In the genomic region with DNA sequence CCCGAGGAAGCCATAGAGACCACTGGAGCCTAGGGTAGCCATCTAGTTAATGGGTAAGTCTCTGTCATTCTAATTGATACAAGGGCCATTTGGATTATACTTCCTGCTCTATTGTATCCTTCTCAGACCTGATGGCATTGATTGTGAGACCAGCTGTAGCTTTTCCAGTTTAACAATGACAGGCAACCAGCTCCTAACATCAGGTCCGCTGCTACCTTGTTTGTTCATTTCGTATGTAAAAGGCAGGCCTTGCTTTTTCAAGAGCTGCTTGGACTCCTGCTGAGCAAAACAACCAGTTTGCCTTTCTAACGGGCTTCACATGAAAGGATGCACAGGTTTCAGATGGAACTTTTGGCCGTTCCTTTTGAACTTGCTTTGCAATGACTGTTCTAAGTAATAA, we compare ENCODE assay signal across 22 mouse cellular contexts.
"Had no signal": no experiment of that assay in that cellular context is flagged by ENCODE, and none has a peak within 500 bp of the region (broad histone marks: within the 10 kb centered on the region; RNA-seq: fewer than 3 reads in every experiment).

No protein-coding gene starts in this region.

- H3K27ac ChIP-seq: heart, embryonic 10.5 days; hindbrain, embryonic 13.5 days; hindbrain, embryonic 15.5 days; hindbrain, postnatal 0 days; layer of hippocampus, adult 2 months; left cerebral cortex, adult 2 months; limb, embryonic 10.5 days; limb, embryonic 12.5 days; liver, embryonic 13.5 days; liver, embryonic 15.5 days had no signal

- H3K9ac ChIP-seq: heart, embryonic 12.5 days; hindbrain, embryonic 13.5 days; hindbrain, embryonic 15.5 days; limb, embryonic 12.5 days; liver, embryonic 13.5 days; liver, embryonic 15.5 days had no signal

- H3K9me3 ChIP-seq: heart, embryonic 10.5 days; heart, embryonic 12.5 days; hindbrain, embryonic 13.5 days; hindbrain, embryonic 15.5 days; limb, embryonic 10.5 days; limb, embryonic 12.5 days; liver, embryonic 13.5 days; liver, embryonic 15.5 days had no signal

- H3K4me3 ChIP-seq: heart, embryonic 10.5 days; heart, embryonic 12.5 days; hindbrain, embryonic 13.5 days; hindbrain, embryonic 15.5 days; layer of hippocampus, adult 2 months; left cerebral cortex, adult 2 months; limb, embryonic 10.5 days; limb, embryonic 12.5 days; liver, embryonic 13.5 days; liver, embryonic 15.5 days had no signal

- H3K36me3 ChIP-seq: heart, embryonic 10.5 days; heart, embryonic 12.5 days; hindbrain, embryonic 13.5 days; hindbrain, embryonic 15.5 days; limb, embryonic 10.5 days; limb, embryonic 12.5 days; liver, embryonic 13.5 days; liver, embryonic 15.5 days had no signal

- ATAC-seq: hindbrain, postnatal 0 days; intestine, embryonic 16.5 days had no signal

- H3K4me1 ChIP-seq: heart, embryonic 10.5 days; heart, embryonic 12.5 days; hindbrain, embryonic 13.5 days; hindbrain, embryonic 15.5 days; limb, embryonic 10.5 days; limb, embryonic 12.5 days; liver, embryonic 13.5 days; liver, embryonic 15.5 days had no signal

- DNase-seq: gastrocnemius, postnatal 14 days; gastrocnemius, postnatal 36 days; heart, adult 18-20 months; heart, postnatal 10 days; kidney, adult 11 months; kidney, adult 8-10 months; kidney, postnatal 10 days; kidney, postnatal 25 days; kidney, postnatal 4 days; liver; liver, embryonic 13.5 days had no signal
